Mouse (Mus musculus) kidney, embryonic 16.5 days (tissue): ENCODE data around the gene Ccdc80. TPM values are rescaled to one million over a fixed set of nuclear protein-coding genes. Genes with fewer than 3 reads are reported as not detected.
A peak's percentile ranks its signal among the peaks of the same experiment; 100 is the strongest.

Source experiments
- ATAC-seq: fragments of 200-750 bp; cut with Nextera tagmentation; 2 replicates; pipeline ENCODE4 v1.8.0; 2017; ENCODE audit warnings: moderate TSS enrichment; ENCODE audit not compliant: low FRiP score, low TSS enrichment
- H3K27ac ChIP-seq: fragments of 300-500 bp; sonication (generic); 2 replicates; pipeline ENCODE4 v1.5.1; 2014; ENCODE audit warnings: low read length
- H3K27me3 ChIP-seq: fragments of 300-500 bp; sonication (generic); 2 replicates; pipeline ENCODE4 v1.6.1; 2014; ENCODE audit warnings: low read length, control low read depth, mixed read lengths; ENCODE audit not compliant: insufficient read depth
- H3K36me3 ChIP-seq: fragments of 300-500 bp; sonication (generic); 2 replicates; pipeline ENCODE4 v1.6.1; 2014; ENCODE audit warnings: low read length, control low read depth, mixed read lengths; ENCODE audit not compliant: insufficient read depth
- H3K4me1 ChIP-seq: fragments of 300-500 bp; sonication (generic); 2 replicates; pipeline ENCODE4 v1.6.1; 2014; ENCODE audit warnings: low read length, control low read depth, mixed read lengths; ENCODE audit not compliant: insufficient read depth
- H3K4me2 ChIP-seq: fragments of 300-500 bp; sonication (generic); replicated peaks from 2 replicates; pipeline ENCODE4 v1.6.1; 2014; ENCODE audit warnings: low read depth, low read length
- H3K4me3 ChIP-seq: fragments of 300-500 bp; sonication (generic); 2 replicates; pipeline ENCODE4 v1.5.1; 2014; ENCODE audit warnings: mild to moderate bottlenecking, low read length
- H3K9ac ChIP-seq: fragments of 300-500 bp; sonication (generic); replicated peaks from 2 replicates; pipeline ENCODE4 v1.6.1; 2014; ENCODE audit warnings: low read length
- H3K9me3 ChIP-seq: fragments of 300-500 bp; sonication (generic); 2 replicates; pipeline ENCODE4 v1.6.1; 2016; ENCODE audit warnings: low read length, control low read depth
- WGBS: fragments of 180-500 bp; shearing (Covaris S2); extraction: QIAGEN DNeasy Blood & Tissue Kit; methylation state at CpG from one replicate; pipeline ENCODE4 v1.1.7; 2014; 5-methylcytosine and 5-hydroxymethylcytosine counted together
- polyA plus RNA-seq: library from polyadenylated mRNA; unstranded; fragments of >200 nt; fragmentation: Nextera tagmentation; extraction: Ambion mirVana; gene quantifications from 2 replicates; pipeline ENCODE4 v1.2.1, GENCODE M21; 2015

The Ccdc80 gene
- polyA plus RNA-seq, 1 experiment from 2014 or later = 114 TPM

DNA sequence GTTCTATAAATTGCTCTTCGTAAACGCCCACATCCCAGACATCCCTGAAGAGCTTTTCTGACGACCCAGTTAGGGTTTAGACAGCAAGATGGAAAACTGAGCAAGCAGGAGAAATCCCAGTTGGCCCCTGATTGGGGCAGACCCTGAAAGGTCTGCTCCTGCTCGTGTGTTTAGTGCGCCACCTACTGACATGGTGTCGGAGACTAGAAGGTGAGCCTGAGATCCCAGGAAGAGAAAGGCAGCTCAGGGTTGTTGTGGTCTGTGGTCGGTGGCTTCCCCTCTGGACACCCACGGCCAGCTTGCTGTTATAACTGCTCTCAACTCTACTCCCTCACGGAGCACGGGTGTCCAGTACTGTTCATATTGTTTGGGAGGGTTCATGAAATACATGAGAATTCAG, 3.2 kb upstream of the Ccdc80 start:
- Histone ChIP-seq H3K9ac (0 out of 2 replicates have a peak overlapping the region, but pooled peaks have one; percentile 18), H3K4me2 (no peak overlapping the region; the same call in 1 of the 2 replicates), H3K36me3 (no peaks in the 10 kb centered on the region), H3K27ac (no peak overlapping the region), H3K4me3 (no peak overlapping the region), H3K9me3 (no peaks in the 10 kb centered on the region), H3K4me1 (peaks cover 8% of the 10 kb centered on the region), H3K27me3 (no peaks in the 10 kb centered on the region)
- 8% methylated on average over 10 of the region's 10 CpGs for WGBS
- ATAC-seq = peak; percentile 64

DNA sequence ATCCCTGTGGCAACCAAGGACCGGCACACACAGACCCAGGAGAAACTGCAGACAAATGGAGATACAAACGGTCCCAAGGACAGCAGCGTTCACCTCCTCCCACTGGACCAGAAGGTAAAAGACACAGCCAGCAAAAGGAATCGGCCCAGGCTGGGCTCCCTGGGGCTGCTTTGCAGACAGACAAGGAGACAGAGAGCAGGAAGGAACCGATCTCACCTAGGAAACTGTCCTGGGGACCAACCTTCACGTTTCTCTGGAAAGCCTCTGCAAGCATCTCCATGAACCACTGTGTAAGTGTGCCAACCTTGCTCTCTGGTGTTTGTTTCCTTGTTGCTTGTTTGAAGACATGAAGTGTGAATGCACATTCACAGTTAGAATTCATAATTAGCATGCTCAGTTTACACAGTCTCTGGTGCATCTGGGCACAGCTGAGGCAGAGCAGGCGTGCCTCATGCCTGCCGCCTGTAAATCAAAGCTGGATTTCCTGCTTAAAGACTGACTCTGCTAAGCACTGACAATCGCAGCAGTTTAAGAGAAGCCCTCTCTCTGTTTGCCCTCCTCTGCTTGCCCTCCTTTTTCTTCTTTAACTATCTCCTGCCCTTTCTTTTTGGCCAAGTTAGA, 1.0 kb downstream of the Ccdc80 start:
- peak overlapping the region; percentile 52 for H3K4me3 ChIP-seq
- H3K4me2 ChIP-seq = peak overlapping the region; percentile 57
- WGBS = 1% methylated on average over 9 of the region's 9 CpGs
- no peak for ATAC-seq
- no peaks in the 10 kb centered on the region for H3K9me3 ChIP-seq
- no peaks in the 10 kb centered on the region for H3K27me3 ChIP-seq
- H3K9ac ChIP-seq = peak overlapping the region; percentile 67
- H3K36me3 ChIP-seq = no peaks in the 10 kb centered on the region
- H3K27ac ChIP-seq = peak overlapping the region; percentile 90
- H3K4me1 ChIP-seq = peaks cover 37% of the 10 kb centered on the region

DNA sequence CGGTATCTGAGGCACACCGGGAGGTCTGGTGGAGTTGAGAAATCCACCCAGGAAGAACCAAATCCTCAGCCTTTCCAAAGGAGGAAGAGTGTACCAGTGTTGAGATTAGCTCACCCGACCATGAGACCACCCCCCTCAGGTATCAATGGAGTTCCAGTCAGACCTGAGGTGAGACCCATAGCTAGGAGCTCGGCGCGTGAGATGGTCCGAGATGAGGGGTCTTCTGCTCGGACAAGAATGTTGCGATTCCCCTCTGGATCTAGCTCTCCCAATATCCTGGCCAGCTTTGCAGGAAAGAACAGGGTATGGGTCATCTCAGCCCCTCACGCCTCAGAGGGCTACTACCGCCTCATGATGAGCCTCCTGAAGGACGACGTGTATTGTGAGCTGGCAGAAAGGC, 1.8 kb downstream of the Ccdc80 start:
- WGBS = 81% methylated on average over 13 of the region's 13 CpGs
- no peaks in the 10 kb centered on the region for H3K9me3 ChIP-seq
- peak overlapping the region; percentile 57 for H3K4me2 ChIP-seq
- no peak for ATAC-seq
- H3K9ac ChIP-seq = peak overlapping the region; percentile 67
- H3K4me1 ChIP-seq = peaks cover 44% of the 10 kb centered on the region
- 0 out of 2 replicates have a peak overlapping the region, but pooled peaks have one; percentile 4 for H3K27ac ChIP-seq
- no peaks in the 10 kb centered on the region for H3K27me3 ChIP-seq
- no peaks in the 10 kb centered on the region for H3K36me3 ChIP-seq
- peak overlapping the region; percentile 52 for H3K4me3 ChIP-seq

DNA sequence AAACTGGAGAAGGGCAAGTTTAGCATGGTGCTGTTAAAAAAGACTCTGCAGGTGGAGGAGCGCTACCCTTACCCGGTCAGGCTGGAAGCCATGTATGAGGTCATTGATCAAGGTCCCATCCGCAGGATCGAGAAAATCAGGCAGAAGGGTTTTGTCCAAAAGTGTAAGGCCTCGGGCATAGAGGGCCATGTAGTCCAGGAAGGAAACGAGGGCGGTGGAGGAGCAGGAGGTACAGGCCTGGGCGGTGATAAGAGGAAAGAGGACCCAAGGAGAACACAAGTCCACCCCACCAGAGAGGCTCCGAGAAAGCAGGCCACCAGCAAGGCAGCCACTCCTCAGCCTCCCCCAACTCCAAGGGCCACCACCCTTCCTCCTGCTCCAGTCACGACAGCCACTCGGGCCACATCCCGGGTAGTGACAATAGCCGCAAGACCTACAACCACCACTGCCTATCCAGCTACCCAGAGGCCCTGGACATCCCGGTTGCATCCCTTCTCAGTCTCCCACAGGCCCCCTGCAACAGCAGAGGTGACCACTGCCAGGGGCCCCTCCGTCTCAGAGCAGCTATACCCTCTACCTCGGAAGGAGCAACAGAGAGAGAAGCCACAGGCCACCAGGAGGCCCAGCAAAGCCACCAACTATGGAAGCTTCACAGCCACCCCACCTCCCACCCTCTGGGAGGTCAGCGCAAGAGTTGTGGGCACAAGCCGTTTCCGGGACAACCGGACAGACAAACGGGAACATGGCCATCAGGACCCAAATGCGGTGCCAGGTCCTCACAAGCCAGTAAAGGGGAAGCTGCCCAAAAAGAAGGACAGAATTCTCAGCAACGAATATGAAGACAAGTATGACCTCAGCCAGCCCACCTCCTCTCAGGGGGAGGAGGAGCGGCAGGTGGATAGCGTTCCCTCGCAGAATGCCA, 2.6 kb downstream of the Ccdc80 start:
- Histone ChIP-seq H3K9me3 (no peaks in the 10 kb centered on the region), H3K4me1 (peaks cover 46% of the 10 kb centered on the region), H3K9ac (no peak overlapping the region), H3K36me3 (no peaks in the 10 kb centered on the region), H3K4me3 (peak overlapping the region; percentile 52), H3K27me3 (no peaks in the 10 kb centered on the region), H3K4me2 (peak overlapping the region; percentile 57), H3K27ac (no peak overlapping the region)
- ATAC-seq = no peak; the same call in 1 of the 2 replicates
- WGBS = 76% methylated on average over 26 of the region's 26 CpGs

DNA sequence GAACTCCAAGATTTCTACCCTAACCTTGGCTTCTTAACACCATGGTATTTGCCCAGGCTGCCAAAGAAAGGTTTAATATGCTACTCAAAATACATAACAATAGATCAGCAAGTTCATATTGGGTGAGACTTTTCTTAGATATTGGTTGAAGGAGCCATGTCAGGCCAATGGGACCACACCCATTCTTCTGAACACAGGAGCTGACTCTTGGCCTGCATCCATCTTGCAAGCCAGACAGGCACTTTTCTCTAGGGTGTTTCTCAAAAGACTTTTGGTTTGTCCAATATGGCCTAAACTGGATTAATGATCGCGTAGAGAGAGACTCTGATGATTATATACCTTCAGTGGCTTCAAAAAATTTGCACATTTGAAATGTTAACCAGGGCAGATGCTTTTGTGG, 4.3 kb downstream of the Ccdc80 start:
- Histone ChIP-seq H3K36me3 (no peaks in the 10 kb centered on the region), H3K4me2 (peak overlapping the region; percentile 57), H3K27ac (no peak overlapping the region), H3K4me3 (peak overlapping the region; percentile 8), H3K27me3 (no peaks in the 10 kb centered on the region), H3K4me1 (peaks cover 58% of the 10 kb centered on the region), H3K9ac (no peak overlapping the region), H3K9me3 (no peaks in the 10 kb centered on the region)
- WGBS = 95% methylated on average over 2 of the region's 2 CpGs
- no peak for ATAC-seq

DNA sequence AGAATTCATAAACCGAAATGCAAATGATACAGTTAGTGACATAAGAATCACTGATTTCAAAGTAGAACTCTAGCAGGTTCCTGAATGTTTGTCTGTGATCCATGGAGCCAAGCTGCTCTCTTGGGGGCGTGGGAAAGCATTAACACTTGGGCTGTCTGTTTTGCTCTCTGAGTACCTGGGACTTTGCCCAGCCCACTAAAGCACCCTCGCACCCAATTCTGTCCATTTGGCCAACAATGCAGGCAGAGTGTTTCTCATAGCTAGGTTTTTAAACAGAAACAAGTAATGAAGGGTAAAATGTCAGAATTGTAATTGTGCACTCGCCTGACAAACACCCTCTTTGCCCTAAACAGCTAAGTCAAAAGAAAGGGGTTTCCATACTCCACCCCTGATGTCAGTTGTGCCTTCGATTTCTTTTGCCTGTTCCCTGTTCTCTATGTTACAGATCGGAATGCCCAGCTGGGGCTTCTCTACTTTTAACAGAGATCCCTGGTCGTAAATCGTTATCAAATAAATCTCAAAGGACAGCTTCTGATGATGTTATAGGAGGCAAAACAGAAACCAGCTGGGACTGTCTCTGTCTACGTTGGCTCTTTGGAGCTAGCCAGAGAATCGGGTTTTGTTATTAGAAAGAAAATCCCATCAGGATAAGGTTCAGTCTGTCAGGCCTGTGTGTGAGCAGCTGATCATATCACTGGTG, 5.1 kb downstream of the Ccdc80 start:
- peak overlapping the region; percentile 29 for H3K4me3 ChIP-seq
- H3K9me3 ChIP-seq = no peaks in the 10 kb centered on the region
- ATAC-seq = peak; percentile 65; the same call in 1 of the 2 replicates
- no peak overlapping the region for H3K9ac ChIP-seq
- peak overlapping the region; percentile 66 for H3K27ac ChIP-seq
- H3K4me2 ChIP-seq = peak overlapping the region; percentile 46
- H3K36me3 ChIP-seq = no peaks in the 10 kb centered on the region
- peaks cover 55% of the 10 kb centered on the region for H3K4me1 ChIP-seq
- no peaks in the 10 kb centered on the region for H3K27me3 ChIP-seq
- 23% methylated on average over 10 of the region's 10 CpGs for WGBS

DNA sequence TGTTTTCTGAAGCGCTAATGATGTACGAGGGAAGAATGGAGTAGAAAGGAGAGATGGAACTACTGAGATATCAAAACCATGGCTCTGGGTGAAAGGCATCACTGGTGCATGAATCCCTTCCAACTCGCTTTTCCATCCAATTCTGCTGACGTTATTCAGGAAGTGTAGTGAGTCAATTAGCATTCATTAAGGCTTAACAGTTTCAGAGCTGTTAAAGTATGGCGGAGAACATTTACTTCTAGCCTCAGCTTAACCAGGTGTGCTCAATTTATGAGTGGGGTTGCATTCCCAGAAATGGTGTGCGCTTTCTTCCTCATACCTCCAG, 5.6 kb downstream of the Ccdc80 start:
- H3K36me3 ChIP-seq = no peaks in the 10 kb centered on the region
- no peaks in the 10 kb centered on the region for H3K27me3 ChIP-seq
- H3K9me3 ChIP-seq = no peaks in the 10 kb centered on the region
- peaks cover 53% of the 10 kb centered on the region for H3K4me1 ChIP-seq
- peak overlapping the region; percentile 29 for H3K4me3 ChIP-seq
- no peak overlapping the region for H3K9ac ChIP-seq
- 21% methylated on average over 6 of the region's 6 CpGs for WGBS
- peak overlapping the region; percentile 66; the same call in 1 of the 2 replicates for H3K27ac ChIP-seq
- H3K4me2 ChIP-seq = peak overlapping the region; percentile 46
- ATAC-seq = no peak

DNA sequence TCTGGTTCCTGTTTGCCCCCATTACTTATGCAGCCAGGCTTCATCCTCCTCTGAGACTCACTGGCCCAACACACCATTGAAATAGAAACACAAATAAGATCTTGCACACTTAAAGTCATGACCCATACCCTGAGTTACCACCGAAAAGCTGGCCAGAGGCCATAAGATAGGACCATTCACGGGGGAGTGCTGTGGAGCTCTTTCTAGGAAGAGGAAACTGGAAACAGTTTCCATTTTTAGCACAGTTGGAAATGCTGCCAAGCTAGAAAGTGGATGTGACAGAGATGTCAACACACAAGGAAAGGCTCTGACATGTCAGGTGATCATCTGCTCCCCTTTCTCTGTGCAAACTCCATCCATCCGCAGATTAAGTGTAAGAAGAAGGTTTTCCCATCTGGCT, 7.7 kb downstream of the Ccdc80 start:
- WGBS = 30% methylated on average over 3 of the region's 3 CpGs
- no peak overlapping the region for H3K4me2 ChIP-seq
- no peak overlapping the region for H3K9ac ChIP-seq
- no peak for ATAC-seq
- peaks cover 40% of the 10 kb centered on the region for H3K4me1 ChIP-seq
- H3K4me3 ChIP-seq = no peak overlapping the region
- no peaks in the 10 kb centered on the region for H3K27me3 ChIP-seq
- no peaks in the 10 kb centered on the region for H3K36me3 ChIP-seq
- no peaks in the 10 kb centered on the region for H3K9me3 ChIP-seq
- no peak overlapping the region for H3K27ac ChIP-seq

DNA sequence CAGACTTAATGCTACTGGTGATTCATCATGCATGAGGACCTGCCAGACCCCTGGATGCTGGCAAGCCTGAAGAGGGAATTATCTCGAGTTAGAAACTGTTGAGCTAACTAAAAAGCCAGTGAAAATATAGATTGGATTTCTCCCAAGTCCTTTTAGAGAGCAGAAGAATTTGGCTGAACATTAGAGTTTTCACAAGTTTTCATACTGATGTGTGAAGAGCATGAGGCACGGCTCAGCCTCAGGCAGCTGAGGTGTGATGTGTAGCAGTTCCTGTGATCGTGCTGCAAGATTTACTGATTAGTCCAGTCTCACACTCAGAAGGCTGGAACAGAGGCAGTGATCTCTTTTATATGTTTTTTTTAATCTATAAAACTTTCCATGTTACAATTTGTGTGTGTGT, 11.8 kb downstream of the Ccdc80 start:
- Histone ChIP-seq H3K4me3 (no peak overlapping the region), H3K9me3 (no peaks in the 10 kb centered on the region), H3K27ac (no peak overlapping the region), H3K4me2 (no peak overlapping the region), H3K4me1 (peaks cover 14% of the 10 kb centered on the region), H3K9ac (no peak overlapping the region), H3K27me3 (no peaks in the 10 kb centered on the region), H3K36me3 (no peaks in the 10 kb centered on the region)
- ATAC-seq = no peak
- WGBS = 30% methylated on average over 3 of the region's 3 CpGs
